Mouse (Mus musculus) cerebellum, postnatal 14 days (tissue): ENCODE results near the gene Lca5l.

Experiments
- DNase-seq, 2 experiments: peaks; one replicate each; pipeline ENCODE4 v3.0.0; 2021; ENCODE audit warnings: mixed read lengths in 2 of 2

Gene Lca5l

DNA sequence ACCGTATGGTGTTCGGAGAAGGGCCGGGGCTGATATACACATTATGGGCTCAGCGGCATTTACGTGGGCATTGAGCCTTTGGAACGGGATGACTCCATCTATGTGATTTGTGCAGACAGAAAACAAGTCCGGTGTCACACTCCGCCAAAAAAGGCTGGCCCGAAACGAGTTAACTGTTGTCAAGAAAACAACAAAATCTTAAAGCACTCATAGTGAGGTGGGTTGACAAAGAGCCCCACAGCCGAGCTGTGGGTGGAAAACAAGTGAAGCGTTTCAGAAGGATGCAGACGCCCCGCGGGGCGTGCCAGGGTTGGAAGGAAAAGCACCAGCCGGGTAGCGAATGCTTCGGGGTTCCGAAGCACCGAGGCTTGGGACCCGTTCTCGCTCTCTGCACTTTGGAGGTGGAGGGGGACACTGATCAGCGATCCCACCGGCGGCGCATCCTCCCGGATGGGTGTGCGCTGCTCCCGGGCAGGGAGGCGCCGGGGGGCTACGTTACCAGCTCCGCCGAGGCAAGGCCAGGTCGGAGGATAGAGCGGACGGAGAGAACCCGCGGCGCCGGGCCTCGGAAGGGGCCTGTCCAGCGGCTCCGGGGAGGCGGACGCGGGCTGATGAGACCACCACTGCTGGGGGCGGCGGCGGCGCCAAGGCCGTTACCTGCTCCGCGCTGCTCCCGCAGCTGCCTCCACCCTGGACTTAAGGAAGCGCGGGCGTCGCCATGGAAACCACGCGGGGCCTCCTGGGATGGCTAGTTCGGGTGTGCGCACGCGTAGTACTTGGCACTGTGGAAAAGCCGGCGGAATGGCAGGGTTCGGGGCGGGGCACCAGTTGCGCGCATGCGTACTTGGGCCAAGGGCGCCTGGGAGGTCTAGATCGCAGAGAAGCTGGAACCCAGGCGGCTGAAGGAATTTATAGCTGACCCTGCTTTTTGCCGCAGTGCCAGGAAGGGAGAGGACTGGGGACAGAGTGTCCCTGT, at the start of gene Lca5l:
TSS of gene Lca5l (minus strand) at position 741 of the 976 bp plus-strand sequence.
- peak; percentile 100 for DNase-seq

DNA sequence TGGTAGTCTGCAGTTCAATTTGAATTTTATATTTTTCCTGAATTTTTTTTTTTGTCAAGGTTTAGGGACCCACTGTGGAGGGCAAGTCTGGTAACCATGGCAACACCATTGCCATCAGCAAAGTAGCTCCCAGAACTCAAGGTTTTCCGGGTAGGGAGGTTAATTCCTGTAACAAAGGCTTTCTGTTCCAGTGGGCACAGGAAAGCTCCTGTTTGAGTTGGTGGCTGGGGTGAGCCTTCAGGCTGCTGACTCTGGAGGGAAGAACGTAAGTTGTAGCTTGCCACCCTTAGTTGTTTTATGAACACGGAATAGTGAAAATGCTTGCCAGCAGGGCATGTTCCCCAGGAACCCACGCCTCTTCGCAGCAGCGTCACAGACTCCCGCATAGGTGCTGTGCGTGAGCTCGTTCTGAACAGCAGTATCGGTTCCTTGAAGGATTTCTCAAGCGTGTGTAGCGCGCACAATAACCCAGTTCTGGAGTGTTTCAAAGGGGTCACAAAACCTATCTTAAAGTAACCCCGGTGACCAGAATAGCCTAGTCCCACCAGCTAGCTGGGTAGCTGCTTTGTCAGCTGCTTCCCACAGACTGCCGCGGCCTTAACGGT, 43.4 kb upstream of the Lca5l start, which contains the start of gene B3galt5:
TSS of gene B3galt5 (plus strand) at position 436 of the 605 bp plus-strand sequence.
- DNase-seq, result no peak

DNA sequence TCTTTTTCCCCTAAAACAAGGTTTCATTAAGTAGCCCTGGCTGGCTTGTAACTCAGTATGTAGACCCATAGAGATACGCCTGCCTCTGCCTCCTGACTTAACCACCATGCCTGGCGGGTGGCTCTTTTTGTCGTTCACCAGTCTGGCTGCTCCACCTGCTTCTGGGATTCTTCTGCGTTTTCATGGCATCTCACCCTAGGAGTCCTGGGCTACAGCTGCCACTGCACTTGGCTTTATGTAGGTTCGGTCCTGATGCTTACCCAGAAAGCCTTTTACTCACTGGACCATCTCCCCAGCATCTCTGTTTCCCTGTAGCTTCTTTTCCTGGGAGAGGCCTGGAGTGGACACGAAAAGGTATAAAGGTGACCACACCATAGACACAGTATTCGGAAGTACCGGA, 41.9 kb upstream of the Lca5l start:
- DNase-seq, result no peak

DNA sequence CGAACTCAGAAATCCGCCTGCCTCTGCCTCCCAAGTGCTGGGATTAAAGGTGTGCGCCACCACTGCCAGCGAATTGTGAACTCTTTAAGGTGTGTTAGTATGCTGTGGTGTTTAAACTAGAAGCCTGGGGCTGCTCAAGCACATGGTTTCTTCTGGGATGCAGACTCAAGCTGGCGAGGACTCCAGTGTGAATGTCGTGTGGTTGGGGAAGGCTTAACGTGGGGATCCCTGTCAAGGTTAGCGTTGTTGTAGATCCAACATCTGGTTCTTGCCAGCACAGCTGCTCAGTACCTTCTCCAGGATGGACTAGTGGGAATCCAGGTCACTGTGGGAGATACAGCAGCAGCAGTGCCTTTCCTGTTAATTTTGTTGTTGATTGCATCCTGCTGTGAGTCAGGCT, 39.9 kb upstream of the Lca5l start:
- no peak for DNase-seq

DNA sequence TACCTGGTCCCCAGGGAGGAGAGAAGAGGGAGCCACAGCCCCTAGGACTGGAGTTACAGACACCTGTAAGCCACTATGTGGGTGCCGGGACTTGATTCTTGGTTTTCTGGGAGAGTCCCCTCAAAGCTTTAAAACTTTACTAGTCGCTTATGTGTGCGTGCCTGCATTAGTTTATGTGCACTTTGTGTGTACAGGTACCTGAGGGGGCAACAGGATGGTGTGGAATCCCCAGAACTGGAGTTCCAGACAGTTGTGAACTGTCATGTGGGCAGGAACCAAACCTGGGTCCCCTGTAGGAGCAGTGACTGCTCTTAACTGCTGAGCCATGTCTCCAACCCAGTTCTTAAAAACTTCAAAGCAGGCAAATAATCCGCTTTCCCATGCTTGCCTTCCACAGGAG, 39.2 kb upstream of the Lca5l start:
- no peak for DNase-seq

DNA sequence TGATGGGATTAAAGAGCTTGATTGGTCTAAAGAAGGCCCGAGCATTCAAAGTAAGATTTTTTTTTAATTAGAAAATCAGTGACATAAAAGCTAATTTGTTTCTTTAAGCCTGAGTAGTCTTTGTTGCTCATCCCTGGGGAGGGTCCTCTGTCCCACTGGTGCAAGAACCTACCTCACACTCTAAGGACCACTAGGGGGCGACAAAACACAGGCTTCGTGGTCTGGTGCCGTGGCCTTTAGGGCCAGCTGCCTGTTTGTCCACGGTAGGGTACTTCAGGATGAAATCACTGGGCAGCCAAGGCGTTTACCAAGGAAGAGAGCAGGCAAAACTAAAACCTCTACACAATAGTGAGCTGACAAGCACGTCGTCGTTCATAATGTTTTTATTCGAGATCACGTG, 38.3 kb upstream of the Lca5l start:
- DNase-seq, result peak; percentile 92

DNA sequence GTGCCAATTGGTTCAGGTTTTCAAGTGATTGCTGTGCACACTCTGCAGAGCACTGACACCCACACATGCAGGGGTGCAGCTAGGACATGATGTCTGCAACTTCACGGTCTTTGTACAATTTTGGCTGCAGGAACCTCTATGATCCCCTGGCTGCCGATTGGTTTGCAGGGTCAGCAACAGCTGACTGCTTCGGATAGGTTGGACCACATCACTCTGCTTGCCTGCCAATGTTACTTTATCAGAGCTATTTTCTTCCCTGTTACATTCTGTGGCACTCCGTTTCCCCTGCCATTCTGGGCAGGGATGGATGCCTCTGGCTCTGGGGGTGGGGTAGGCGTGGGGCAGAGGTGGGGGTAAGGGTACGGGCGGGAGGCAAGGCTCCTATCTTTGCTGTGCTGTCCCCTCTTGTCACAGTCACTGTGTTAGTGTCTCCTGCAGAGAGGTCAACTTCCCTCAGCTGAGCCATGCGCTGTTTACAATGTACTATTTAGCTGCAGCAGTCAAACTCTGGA, 37.0 kb upstream of the Lca5l start:
- no peak for DNase-seq

DNA sequence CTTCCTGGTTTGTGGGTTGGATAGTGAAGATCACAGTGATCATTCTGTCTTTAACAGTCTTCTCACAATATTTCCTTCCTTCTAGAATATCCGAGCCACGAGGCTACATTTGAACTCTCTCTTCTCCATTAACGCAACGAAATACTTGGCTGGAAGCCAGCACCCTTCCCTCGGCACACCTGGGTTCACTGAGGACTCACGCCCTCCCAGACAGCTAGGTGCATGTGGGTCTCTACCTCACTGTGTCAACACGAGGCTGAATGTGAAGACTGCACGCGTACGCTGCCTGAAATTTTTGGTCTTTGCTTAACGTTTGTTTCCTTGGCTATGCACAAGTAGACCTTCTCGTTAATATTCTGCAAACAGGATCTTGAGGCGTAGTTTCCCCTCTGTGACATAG, 36.4 kb upstream of the Lca5l start:
- no peak for DNase-seq

DNA sequence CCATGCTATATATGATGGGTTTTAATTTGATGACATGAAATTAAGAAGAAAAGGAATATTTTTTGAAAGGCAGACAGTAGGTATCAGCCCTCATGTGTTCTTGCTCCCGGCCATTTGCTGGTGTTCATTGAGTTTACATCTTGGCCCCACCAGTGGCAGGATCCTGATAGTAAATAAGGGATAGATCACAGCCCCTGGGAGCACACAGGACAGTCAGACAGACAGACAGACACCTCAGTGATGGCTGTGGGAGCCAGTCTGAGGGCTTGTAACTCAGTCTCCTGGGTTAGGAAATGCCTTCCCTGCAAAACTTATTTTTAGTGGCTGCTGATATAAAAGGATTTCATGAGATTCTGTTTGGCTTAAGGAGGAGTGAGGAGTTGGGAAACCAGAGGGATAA, 30.4 kb upstream of the Lca5l start:
- DNase-seq, result no peak

DNA sequence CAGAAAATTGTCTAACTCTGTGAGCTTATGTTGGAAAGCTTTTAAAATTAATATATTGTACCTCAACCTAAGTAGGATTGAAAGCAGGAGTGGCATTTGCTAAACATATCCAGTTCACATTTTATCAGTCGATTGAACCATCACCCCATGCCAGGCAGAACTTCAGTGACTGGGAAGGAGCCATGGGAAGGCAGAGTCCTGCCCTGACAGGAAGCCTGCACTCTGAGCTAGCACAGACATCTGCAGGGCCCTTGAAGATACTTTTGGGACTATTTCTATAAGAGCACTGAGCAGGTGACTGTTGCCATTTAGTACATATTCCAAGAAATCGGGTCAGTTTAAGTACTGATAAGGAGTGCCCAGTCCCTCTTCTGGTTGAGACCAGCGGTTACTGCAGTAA, 29.9 kb upstream of the Lca5l start:
- no peak for DNase-seq

DNA sequence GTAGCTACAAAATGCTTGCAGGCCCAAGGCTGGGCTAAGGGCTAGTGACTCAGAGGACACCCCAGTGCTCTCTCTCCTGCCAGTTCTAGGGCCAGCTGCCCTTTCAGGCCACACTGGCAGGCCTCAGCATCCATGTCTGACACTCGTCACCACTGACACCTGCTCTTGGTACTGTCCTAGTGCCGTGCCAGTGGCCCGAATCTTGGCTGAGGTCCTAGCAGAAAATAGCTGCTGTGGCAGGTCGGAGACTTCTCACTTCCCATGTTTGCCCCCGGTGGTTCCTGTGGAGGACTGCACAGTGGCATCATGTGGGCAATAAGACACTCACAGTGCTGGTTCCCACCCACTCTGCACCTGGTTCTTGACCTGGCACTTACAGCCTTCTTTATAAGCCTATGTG, 29.4 kb upstream of the Lca5l start:
- peak; percentile 40 to 64 for DNase-seq

DNA sequence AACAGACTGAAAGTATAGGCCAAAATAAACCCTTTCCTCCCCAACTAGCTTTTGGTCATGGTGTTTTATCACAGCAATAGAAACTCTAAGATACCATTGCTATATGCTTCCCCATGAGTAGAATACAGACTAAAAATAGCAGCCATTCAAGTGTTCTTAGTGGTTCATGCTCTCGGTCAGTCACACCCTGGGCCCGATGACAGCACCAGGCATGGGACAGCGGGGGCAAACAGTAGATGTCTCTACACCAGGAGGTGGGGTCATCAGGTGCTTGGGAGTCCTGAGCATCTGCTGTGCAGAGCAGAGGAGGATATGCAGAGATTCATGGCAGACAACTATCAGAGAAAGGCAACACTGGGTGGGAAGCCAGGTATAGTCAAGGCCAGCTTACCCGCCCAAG, 21.0 kb upstream of the Lca5l start:
- no peak for DNase-seq

DNA sequence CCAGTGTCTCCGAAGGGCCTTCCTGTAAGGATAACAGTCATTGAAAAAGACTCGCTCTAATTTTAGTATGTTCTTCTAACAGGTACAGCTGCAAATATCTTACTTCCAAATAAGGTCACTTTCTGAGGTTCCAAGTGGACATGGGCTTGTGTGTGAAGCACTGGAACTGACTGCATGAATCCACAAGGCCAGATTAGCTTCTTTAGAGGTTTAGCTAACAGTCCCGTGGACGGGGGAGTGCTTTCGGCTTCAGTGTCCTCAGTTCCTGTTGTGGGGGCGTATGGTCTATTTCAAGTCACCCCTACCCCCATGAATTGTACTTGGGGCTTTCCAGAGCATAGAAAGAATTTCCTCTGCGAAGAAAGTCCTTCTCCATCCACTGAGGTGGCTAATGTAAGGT, 18.8 kb upstream of the Lca5l start:
- no peak for DNase-seq

DNA sequence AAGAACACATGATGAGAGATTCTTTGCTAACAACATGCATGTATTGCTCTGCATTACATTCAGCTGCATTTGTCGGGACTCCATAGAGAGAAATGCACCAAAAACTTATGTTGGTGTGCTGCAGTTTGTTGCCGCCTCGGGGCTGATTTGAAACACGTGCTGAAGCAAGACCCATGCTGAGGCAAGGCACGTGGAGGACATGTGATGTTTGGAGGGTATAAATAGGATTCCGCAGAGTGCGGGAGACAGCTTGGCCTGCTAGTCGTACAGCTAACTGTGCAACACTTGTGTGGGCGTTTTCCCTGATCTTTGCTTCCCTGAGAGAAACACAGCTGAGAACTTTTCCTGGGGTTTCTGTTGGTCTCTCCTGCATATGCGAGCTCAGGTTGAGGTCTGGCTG, 17.7 kb upstream of the Lca5l start:
- no peak for DNase-seq

DNA sequence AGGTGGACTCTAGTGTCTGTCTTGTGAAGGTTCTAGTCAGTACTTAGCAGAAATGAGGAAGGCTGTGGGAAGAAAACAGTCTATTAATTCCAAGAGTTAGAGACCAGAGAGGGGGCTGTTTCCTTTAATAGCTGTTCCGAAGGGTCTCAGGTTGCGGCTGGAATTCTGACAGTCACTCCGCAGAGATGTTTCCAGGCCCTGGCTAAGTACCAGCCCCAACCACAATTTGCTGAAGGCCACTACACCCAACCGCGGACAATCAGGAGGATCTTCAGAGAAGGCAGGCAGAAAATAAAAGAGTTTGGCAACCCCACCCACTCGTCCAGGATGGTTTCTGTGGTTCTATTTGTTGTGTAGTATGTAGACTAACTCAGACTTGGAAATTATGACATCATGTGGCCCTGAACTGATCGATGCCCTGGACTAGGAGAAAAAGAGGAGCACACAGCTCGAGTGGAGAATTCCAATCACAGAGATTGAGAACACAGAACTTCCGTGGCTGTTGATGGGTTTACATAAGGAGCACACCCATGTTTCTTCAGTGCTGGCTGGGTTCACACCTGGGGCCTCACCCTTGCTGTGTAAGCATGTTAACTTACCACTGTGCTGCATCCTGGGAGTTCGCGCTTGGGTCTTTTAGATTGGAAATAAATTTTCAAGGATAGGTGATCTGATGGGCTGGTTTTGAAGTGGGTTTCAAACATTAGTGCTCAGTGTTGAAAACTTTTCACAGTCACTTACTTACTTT, 9.6 kb upstream of the Lca5l start:
- no peak for DNase-seq

DNA sequence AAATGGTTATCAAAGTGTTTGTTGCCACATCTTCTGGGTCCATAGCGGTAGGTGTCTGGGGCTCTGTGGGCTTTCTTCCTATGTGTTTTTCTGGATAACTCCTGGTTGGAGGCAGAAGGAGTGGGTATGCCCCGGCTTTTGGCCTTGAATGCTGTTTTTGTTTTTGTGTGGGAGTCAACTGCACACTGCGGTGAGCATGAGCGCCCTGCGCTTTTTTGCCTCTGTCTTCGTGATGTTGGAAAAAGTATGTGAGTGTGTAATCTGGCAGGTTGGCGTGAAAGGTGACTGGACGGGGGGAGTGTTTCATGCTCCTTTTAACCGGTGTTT, 8.6 kb upstream of the Lca5l start:
- DNase-seq, result no peak

DNA sequence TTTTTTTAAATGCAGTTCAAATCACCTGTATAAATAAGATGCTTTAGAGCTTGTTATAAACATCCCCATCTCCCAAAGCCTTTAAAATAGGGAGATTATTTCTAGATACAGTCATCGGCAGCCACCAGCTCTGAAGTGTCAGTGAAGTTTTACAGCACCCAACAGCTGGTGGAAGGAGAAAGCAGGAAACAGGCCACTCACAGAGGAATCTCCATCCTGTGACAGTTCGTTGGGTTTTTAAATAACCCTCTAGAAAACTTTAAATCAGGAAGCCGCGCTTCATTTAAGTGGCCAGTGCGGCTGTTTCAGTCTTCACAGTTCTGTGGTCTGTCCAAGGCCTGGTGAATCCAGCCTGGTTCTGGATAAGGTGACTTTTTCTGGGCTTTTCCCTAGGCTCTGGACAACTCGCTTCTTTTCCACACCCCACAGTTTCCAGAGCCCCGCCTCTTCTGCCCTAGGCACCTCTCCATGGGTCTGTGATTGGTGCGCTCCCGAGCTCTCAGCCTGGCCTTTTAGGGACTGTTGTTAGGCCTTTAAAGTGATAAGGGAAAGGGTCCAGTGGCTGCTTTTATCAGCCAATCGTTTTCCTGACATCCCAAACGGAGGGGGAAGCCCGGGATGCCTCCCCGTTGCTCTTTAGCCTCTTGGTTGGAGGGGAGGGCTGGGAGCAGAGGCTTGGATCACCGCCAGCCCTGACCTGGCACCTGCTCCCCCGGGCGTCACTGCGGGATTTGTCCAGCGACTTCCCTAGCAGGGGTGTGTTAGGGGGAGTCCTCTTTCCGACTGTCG, 8.0 kb upstream of the Lca5l start, which contains the start of gene Sh3bgr:
TSS of gene Sh3bgr (plus strand) at position 538 of the 789 bp plus-strand sequence.
- peak; percentile 67 to 68 for DNase-seq

DNA sequence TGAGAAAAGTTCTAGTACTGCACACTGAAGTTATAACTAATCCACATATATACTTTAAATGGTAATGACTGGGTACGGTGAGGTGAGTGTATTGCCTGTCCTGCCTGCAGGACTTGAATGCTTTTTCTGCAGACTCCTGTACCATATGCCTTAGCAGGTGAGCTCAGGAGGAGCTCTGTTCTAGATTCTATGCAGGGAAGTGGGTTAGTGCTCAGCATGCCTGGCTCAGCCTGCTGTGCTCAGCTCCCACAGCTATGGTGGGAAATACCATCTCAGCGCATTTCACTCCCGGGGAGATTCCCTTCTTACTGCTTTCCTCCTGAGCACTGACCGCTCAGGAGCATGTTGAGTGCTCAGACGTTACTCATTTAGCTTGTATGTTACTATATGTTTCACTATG, 4.5 kb downstream of the Lca5l start:
- DNase-seq, result peak in 1 of 2 experiments; percentile 40

DNA sequence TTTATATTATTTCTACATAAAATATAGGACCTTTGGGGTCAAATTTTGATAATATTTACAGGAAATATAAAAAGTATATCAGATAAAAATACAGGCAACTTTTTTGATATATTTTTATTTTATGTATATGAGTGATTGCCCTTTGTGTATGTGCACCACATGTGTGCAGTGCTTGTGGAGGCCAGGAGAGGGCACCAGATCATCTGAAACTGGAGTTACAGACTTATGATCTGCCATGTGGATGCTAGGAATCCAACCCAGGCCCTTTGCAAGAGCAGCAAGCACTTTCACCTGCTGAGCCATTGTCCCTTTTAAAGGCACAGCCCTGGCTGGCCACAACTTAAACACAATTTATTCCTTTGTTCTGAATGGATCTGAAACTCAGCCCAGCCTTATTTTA, 12.9 kb downstream of the Lca5l start:
- no peak for DNase-seq

DNA sequence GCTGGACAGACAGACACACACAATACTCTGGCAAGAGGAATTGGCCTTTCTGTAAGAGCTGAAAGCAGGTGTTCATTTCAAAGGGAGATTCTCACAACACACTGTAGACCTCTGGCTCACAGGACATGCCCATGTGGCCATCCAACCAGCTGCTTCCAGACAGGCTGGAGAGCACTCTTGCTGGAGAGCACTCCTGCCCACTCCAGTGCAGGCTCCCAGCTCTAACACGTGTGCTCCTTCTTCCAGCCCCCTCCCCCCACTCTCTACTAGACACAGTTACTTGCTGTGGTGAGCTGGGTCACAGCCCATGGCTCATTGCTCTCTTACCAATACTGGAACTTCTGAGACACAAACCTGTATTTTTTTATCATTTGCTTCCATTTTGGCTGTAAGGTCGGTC, 16.7 kb downstream of the Lca5l start:
- no peak for DNase-seq

DNA sequence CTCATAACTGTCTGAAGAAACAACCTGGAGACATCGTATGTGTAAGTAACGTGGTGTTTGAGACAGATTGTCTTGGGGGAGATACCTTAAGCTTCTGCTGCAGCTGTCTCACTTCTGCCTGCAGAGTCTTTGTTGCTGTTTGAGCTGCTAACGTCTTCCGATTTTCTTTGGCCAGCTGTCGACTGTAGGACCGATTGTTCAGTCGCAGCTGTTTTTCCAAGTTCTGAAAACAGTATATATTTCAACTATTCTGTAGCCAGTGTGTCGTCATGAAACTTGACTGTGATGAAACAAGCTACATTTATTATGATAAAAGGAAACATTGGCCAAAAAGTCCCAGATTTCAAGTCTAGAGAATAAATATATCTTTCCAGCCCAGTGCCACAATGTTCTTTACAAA, 18.4 kb downstream of the Lca5l start:
- DNase-seq, result no peak

DNA sequence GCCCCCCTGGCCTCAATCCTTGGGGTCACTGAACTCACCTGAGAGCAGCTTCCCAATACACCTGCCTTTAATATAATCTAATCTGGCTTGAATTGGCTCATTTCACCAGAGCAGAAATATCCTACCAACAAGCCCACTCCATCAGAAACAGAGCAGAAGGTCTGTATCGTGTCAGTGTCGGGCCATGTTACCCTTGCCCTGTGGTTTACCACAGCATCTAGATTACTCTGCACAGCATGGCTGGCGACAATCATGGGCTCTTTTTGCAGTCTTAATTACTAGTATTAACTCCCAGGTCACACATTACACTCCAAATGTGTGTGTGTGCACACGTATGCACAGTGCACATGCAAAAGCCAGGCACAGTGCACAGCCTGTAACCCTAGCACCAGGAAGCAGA, 23.2 kb downstream of the Lca5l start:
- DNase-seq, result no peak
